Comparison of ENCODE assay signal across 31 mouse cellular contexts in the genomic region with DNA sequence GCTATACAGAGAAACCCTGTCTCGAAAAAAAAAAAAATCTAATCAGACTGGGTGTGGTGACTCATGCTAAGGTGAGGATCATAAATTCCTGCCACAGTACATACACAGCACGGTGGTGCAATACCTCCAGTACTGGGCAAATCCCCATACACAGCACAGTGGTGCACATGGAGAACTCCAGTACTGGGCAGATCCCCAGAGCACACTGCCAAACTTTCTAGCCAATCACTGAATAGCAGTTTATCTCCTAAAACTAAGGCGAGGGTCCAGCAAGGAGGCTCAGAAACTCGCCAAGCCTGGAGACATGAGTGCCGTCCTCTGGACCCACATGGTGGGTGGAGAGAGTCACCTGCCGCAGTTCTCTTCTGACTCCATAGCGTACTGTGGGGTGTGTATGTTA. TPM values are rescaled to one million over a fixed set of nuclear protein-coding genes. Genes with fewer than 3 reads are reported as not detected.
DNase-seq lines count a peak whose midpoint lies in the region; ATAC-seq and TF ChIP-seq lines count a peak whose summit lies in the region.
"Had no signal": no experiment of that assay in that cellular context is flagged by ENCODE, and none has a peak within 500 bp of the region (broad histone marks: within the 10 kb centered on the region; RNA-seq: fewer than 3 reads in every experiment).

No protein-coding gene starts in this region.

- 0 out of 2 replicates have a peak, but pooled peaks have one; percentile 33 for ATAC-seq in lung, embryonic 14.5 days (ENCODE audit: insufficient read depth)
- peak; percentile 96 for ATAC-seq in intestine, embryonic 15.5 days
- ATAC-seq in stomach, postnatal 0 days (ENCODE audit: low FRiP score, low TSS enrichment) = peak; percentile 94
- ATAC-seq: hindbrain, postnatal 0 days; midbrain, embryonic 13.5 days had no signal

- no peaks in the 10 kb centered on the region for H3K9me3 ChIP-seq in lung, embryonic 14.5 days (ENCODE audit: low read depth, low read length)
- no peaks in the 10 kb centered on the region for H3K9me3 ChIP-seq in MEL (replicated peaks; ENCODE audit: insufficient read depth, low read length)
- H3K9me3 ChIP-seq in intestine, embryonic 15.5 days = no peaks in the 10 kb centered on the region
- H3K9me3 ChIP-seq in stomach, postnatal 0 days (ENCODE audit: control insufficient read depth, low read length) = no peaks in the 10 kb centered on the region
- H3K9me3 ChIP-seq: embryonic facial prominence, embryonic 10.5 days; forebrain, embryonic 10.5 days; heart, embryonic 13.5 days; limb, embryonic 13.5 days; liver, embryonic 13.5 days; lung, embryonic 15.5 days; megakaryocyte, embryonic 14.5 days; midbrain, embryonic 13.5 days had no signal

- 84% methylated on average over 7 of the region's 7 CpGs for WGBS in lung, embryonic 14.5 days
- 69% methylated on average over 7 of the region's 7 CpGs for WGBS in intestine, embryonic 15.5 days
- 72% methylated on average over 7 of the region's 7 CpGs for WGBS in stomach, postnatal 0 days

- no peaks in the 10 kb centered on the region for H3K4me1 ChIP-seq in lung, embryonic 14.5 days (ENCODE audit: insufficient read depth)
- H3K4me1 ChIP-seq in MEL (ENCODE audit: control insufficient read depth in 1 of 2, insufficient read depth in 2 of 2, low read length in 2 of 2) = peaks cover 11 to 26% of the 10 kb centered on the region in 2 experiments
- H3K4me1 ChIP-seq in intestine, embryonic 15.5 days (replicated peaks) = 0 out of 2 replicates have a peak, but pooled peaks cover 2% of the 10 kb centered on the region
- H3K4me1 ChIP-seq in stomach, postnatal 0 days (replicated peaks; ENCODE audit: control insufficient read depth, insufficient read depth) = no peaks in the 10 kb centered on the region

- no peak overlapping the region for H3K27ac ChIP-seq in lung, embryonic 14.5 days (ENCODE audit: low read depth)
- peak overlapping the region; percentile 20 for H3K27ac ChIP-seq in MEL (ENCODE audit: control insufficient read depth, low read depth, low read length)
- no peak overlapping the region for H3K27ac ChIP-seq in intestine, embryonic 15.5 days
- 0 out of 2 replicates have a peak overlapping the region, but pooled peaks have one; percentile 40 for H3K27ac ChIP-seq in stomach, postnatal 0 days (replicated peaks)
- H3K27ac ChIP-seq: embryonic facial prominence, embryonic 10.5 days; forebrain, embryonic 10.5 days; heart, embryonic 13.5 days; hindbrain, postnatal 0 days; layer of hippocampus, adult 2 months; limb, embryonic 13.5 days; liver, embryonic 13.5 days; lung, embryonic 15.5 days; midbrain, embryonic 13.5 days had no signal

- no peak for DNase-seq in lung, embryonic 14.5 days
- no peak for DNase-seq in lung, postnatal 14 days
- peak; percentile 86 for DNase-seq in MEL (ENCODE audit: low read depth, low spot score)
- peak; percentile 48 for DNase-seq in stomach, postnatal 0 days (ENCODE audit: low spot score)
- no peak for DNase-seq in adrenal gland, postnatal 25 days
- DNase-seq in cerebellum, adult 11-12 months = no peak
- DNase-seq: adrenal gland, postnatal 14 days; cerebellum, adult 9-10 months; gastrocnemius, postnatal 25 days; heart, adult 18-20 months; heart, postnatal 14 days; kidney, adult 2 months; kidney, postnatal 14 days; layer of hippocampus, postnatal 36 days; liver, embryonic 13.5 days; retina, postnatal 1 day; right cerebral cortex, postnatal 25 days; spleen, adult 18-20 months; thymus, adult 18-20 months; thymus, postnatal 36 days had no signal

- TF ChIP-seq EP300 in MEL (IDR thresholded peaks at IDR 0.05; ENCODE audit: low read depth in 1 of 2, low read length in 2 of 2) = no peak; a peak in 1 of 4 replicates
- no peak for TF ChIP-seq EP300 in stomach, postnatal 0 days (optimal IDR thresholded peaks at IDR 0.05)

- peak in 1 of 2 experiments; percentile 64; a peak in 1 of 4 replicates for TF ChIP-seq POLR2A in MEL (IDR thresholded peaks at IDR 0.05; ENCODE audit: control insufficient read depth in 1 of 2, insufficient read depth in 1 of 2, low read depth in 1 of 2, low read length in 2 of 2, poor library complexity in 1 of 2)

- H3K9ac ChIP-seq in lung, embryonic 14.5 days = no peak overlapping the region
- H3K9ac ChIP-seq in MEL (ENCODE audit: control insufficient read depth, low read depth, low read length, poor library complexity, severe bottlenecking) = peak overlapping the region; percentile 5
- H3K9ac ChIP-seq in intestine, embryonic 15.5 days = no peak overlapping the region
- no peak overlapping the region for H3K9ac ChIP-seq in stomach, postnatal 0 days (ENCODE audit: low read length)
- H3K9ac ChIP-seq: heart, embryonic 13.5 days; limb, embryonic 13.5 days; liver, embryonic 13.5 days; lung, embryonic 15.5 days; midbrain, embryonic 13.5 days had no signal

- H3K4me3 ChIP-seq in lung, embryonic 14.5 days (ENCODE audit: low read depth, low read length) = no peak overlapping the region
- H3K4me3 ChIP-seq in MEL (ENCODE audit: control insufficient read depth in 1 of 2, insufficient read depth in 1 of 2, low read depth in 2 of 2, low read length in 2 of 2) = peak overlapping the region; percentile 13 to 51; a peak in 3 of 4 replicates
- H3K4me3 ChIP-seq in intestine, embryonic 15.5 days (replicated peaks) = no peak overlapping the region
- H3K4me3 ChIP-seq in stomach, postnatal 0 days (ENCODE audit: low read depth, low read length) = no peak overlapping the region
- H3K4me3 ChIP-seq: embryonic facial prominence, embryonic 10.5 days; forebrain, embryonic 10.5 days; heart, embryonic 13.5 days; layer of hippocampus, adult 2 months; limb, embryonic 13.5 days; liver, embryonic 13.5 days; lung, embryonic 15.5 days; megakaryocyte, embryonic 14.5 days; midbrain, embryonic 13.5 days had no signal

- no peaks in the 10 kb centered on the region for H3K27me3 ChIP-seq in lung, embryonic 14.5 days (ENCODE audit: insufficient read depth, low read length)
- no peaks in the 10 kb centered on the region for H3K27me3 ChIP-seq in MEL (ENCODE audit: control insufficient read depth in 1 of 2, insufficient read depth in 2 of 2, low read length in 2 of 2)
- no peaks in the 10 kb centered on the region for H3K27me3 ChIP-seq in intestine, embryonic 15.5 days (replicated peaks)
- no peaks in the 10 kb centered on the region for H3K27me3 ChIP-seq in stomach, postnatal 0 days (ENCODE audit: control insufficient read depth, insufficient read depth, low read length)
- H3K27me3 ChIP-seq: heart, embryonic 13.5 days; limb, embryonic 13.5 days; liver, embryonic 13.5 days; lung, embryonic 15.5 days; megakaryocyte, embryonic 14.5 days; midbrain, embryonic 13.5 days had no signal

- H3K79me2 ChIP-seq in MEL (ENCODE audit: control insufficient read depth, insufficient read depth, low read length, poor library complexity) = peaks cover 15% of the 10 kb centered on the region

- peaks cover 85% of the 10 kb centered on the region for H3K36me3 ChIP-seq in lung, embryonic 14.5 days (ENCODE audit: insufficient read depth)
- H3K36me3 ChIP-seq in MEL (ENCODE audit: control insufficient read depth in 1 of 2, insufficient read depth in 2 of 2, low read length in 2 of 2) = peaks cover 0 to 21% of the 10 kb centered on the region in 2 experiments; a peak in 3 of 4 replicates
- peaks cover 13% of the 10 kb centered on the region for H3K36me3 ChIP-seq in intestine, embryonic 15.5 days
- peaks cover 32% of the 10 kb centered on the region for H3K36me3 ChIP-seq in stomach, postnatal 0 days (ENCODE audit: control insufficient read depth, insufficient read depth, low read length)

- no peak for TF ChIP-seq RAD21 in MEL (IDR thresholded peaks at IDR 0.05; ENCODE audit: low read depth, low read length)

- H3K4me2 ChIP-seq in lung, embryonic 14.5 days = no peak overlapping the region
- H3K4me2 ChIP-seq in intestine, embryonic 15.5 days (replicated peaks) = no peak overlapping the region
- no peak overlapping the region for H3K4me2 ChIP-seq in stomach, postnatal 0 days (replicated peaks; ENCODE audit: low read depth)
- H3K4me2 ChIP-seq: heart, embryonic 13.5 days; limb, embryonic 13.5 days; liver, embryonic 13.5 days; lung, embryonic 15.5 days; midbrain, embryonic 13.5 days had no signal

- TF ChIP-seq CTCF in lung, embryonic 14.5 days (IDR thresholded peaks at IDR 0.05; ENCODE audit: low read depth) = no peak
- no peak for TF ChIP-seq CTCF in MEL (IDR thresholded peaks at IDR 0.05 in 2 of 3, conservative IDR thresholded peaks at IDR 0.05 in 1 of 3; ENCODE audit: control insufficient read depth in 1 of 3, insufficient read depth in 1 of 3, low read depth in 2 of 3, low read length in 3 of 3, poor library complexity in 1 of 3, severe bottlenecking in 1 of 3)
- TF ChIP-seq CTCF in stomach, postnatal 0 days (IDR thresholded peaks at IDR 0.05; ENCODE audit: low read depth) = no peak

RNA-seq across cellular contexts. Expression of a gene that starts 16.5 kb away (rescaled TPM):
- 217 and 223 TPM in 2 replicates for polyA plus RNA-seq in lung, embryonic 14.5 days (2014; fragmentation: Nextera tagmentation; extraction: Ambion mirVana)
- total RNA-seq in MEL (2012; rRNA removed) = 210 and 235 TPM in 2 replicates
- 100 to 1,000 TPM in 1 of 2 experiments, 10 to 100 TPM in 1; 67.4 to 519 TPM for polyA plus RNA-seq in MEL (2012; ENCODE audit: insufficient read depth in 1 of 2, insufficient read length in 2 of 2, low read depth in 1 of 2, low replicate concordance in 2 of 2, missing spikeins in 1 of 2)
- 143 and 150 TPM in 2 replicates for polyA plus RNA-seq in intestine, embryonic 15.5 days (2015; fragmentation: Nextera tagmentation; extraction: Ambion mirVana)
- polyA plus RNA-seq in stomach, postnatal 0 days (2015; fragmentation: Nextera tagmentation; extraction: Ambion mirVana) = 41.4 and 45.2 TPM in 2 replicates
- total RNA-seq in adrenal gland, postnatal 25 days (2021) = 68.9 and 69.5 TPM in 2 replicates

RNA-seq across cellular contexts. Expression of a gene that starts 30.7 kb away (rescaled TPM):
- 122 TPM in 2 replicates for polyA plus RNA-seq in lung, embryonic 14.5 days (2014; fragmentation: Nextera tagmentation; extraction: Ambion mirVana)
- total RNA-seq in MEL (2012; rRNA removed) = 27.3 and 30.7 TPM in 2 replicates
- polyA plus RNA-seq in MEL (2012; ENCODE audit: insufficient read depth in 1 of 2, insufficient read length in 2 of 2, low read depth in 1 of 2, low replicate concordance in 2 of 2, missing spikeins in 1 of 2) = 100 to 1,000 TPM in 1 of 2 experiments, not detected in 1; 121 TPM
- polyA plus RNA-seq in intestine, embryonic 15.5 days (2015; fragmentation: Nextera tagmentation; extraction: Ambion mirVana) = 48.1 and 52.0 TPM in 2 replicates
- polyA plus RNA-seq in stomach, postnatal 0 days (2015; fragmentation: Nextera tagmentation; extraction: Ambion mirVana) = 55.2 and 62.6 TPM in 2 replicates
- 31.8 and 46.3 TPM in 2 replicates for total RNA-seq in adrenal gland, postnatal 25 days (2021)

RNA-seq across cellular contexts. Expression of a gene that starts 39.0 kb away (rescaled TPM):
- 45.7 and 45.8 TPM in 2 replicates for polyA plus RNA-seq in lung, embryonic 14.5 days (2014; fragmentation: Nextera tagmentation; extraction: Ambion mirVana)
- 0.52 and 0.73 TPM in 2 replicates for total RNA-seq in MEL (2012; rRNA removed)
- 1 to 10 TPM in 1 of 2 experiments, not detected in 1; 1.0 TPM for polyA plus RNA-seq in MEL (2012; ENCODE audit: insufficient read depth in 1 of 2, insufficient read length in 2 of 2, low read depth in 1 of 2, low replicate concordance in 2 of 2, missing spikeins in 1 of 2)
- polyA plus RNA-seq in intestine, embryonic 15.5 days (2015; fragmentation: Nextera tagmentation; extraction: Ambion mirVana) = 106 and 115 TPM in 2 replicates
- 84.9 and 90.6 TPM in 2 replicates for polyA plus RNA-seq in stomach, postnatal 0 days (2015; fragmentation: Nextera tagmentation; extraction: Ambion mirVana)
- total RNA-seq in adrenal gland, postnatal 25 days (2021) = not detected in 2 replicates
- total RNA-seq: adrenal gland, postnatal 14 days; gastrocnemius, postnatal 25 days; heart, adult 18-20 months had no signal
- polyA plus RNA-seq: C2C12 had no signal

RNA-seq across cellular contexts. Expression of a gene that starts 60.0 kb away (rescaled TPM):
- 45.3 and 48.1 TPM in 2 replicates for polyA plus RNA-seq in lung, embryonic 14.5 days (2014; fragmentation: Nextera tagmentation; extraction: Ambion mirVana)
- total RNA-seq in MEL (2012; rRNA removed) = 40.1 and 55.2 TPM in 2 replicates
- 10 to 100 TPM in 1 of 2 experiments, not detected in 1; 67.9 TPM for polyA plus RNA-seq in MEL (2012; ENCODE audit: insufficient read depth in 1 of 2, insufficient read length in 2 of 2, low read depth in 1 of 2, low replicate concordance in 2 of 2, missing spikeins in 1 of 2)
- polyA plus RNA-seq in intestine, embryonic 15.5 days (2015; fragmentation: Nextera tagmentation; extraction: Ambion mirVana) = 38.4 and 42.1 TPM in 2 replicates
- 23.1 and 28.0 TPM in 2 replicates for polyA plus RNA-seq in stomach, postnatal 0 days (2015; fragmentation: Nextera tagmentation; extraction: Ambion mirVana)
- 13.5 and 19.9 TPM in 2 replicates for total RNA-seq in adrenal gland, postnatal 25 days (2021)

Comparison
In these comparisons a context has a peak if more than half of its experiments do, and no peak if none do; other contexts are left out.
1. ATAC-seq: peak in every context shown above with its lines; median percentile 96 in intestine, embryonic 15.5 days; 94 in stomach, postnatal 0 days; 33 in lung, embryonic 14.5 days.
2. DNase-seq: peak in MEL (single experiment) and stomach, postnatal 0 days (single experiment); none in lung, embryonic 14.5 days (single experiment), lung, postnatal 14 days (single experiment), adrenal gland, postnatal 25 days (single experiment) and cerebellum, adult 11-12 months (single experiment).
3. H3K27ac ChIP-seq: peak in MEL (single experiment) and stomach, postnatal 0 days (single experiment); none in lung, embryonic 14.5 days (single experiment) and intestine, embryonic 15.5 days (single experiment).
4. H3K4me3 ChIP-seq: peak in MEL (2 of 2); none in lung, embryonic 14.5 days (single experiment), intestine, embryonic 15.5 days (single experiment) and stomach, postnatal 0 days (single experiment).
5. RNA of a gene that starts 39.0 kb away (polyA plus RNA-seq): 106 to 115 TPM in intestine, embryonic 15.5 days, 84.9 to 90.6 TPM in stomach, postnatal 0 days and 45.7 to 45.8 TPM in lung, embryonic 14.5 days; 1.0 TPM in MEL; every median in the first group is over 10 times any median in the second.